Mouse (Mus musculus) heart, embryonic 16.5 days (tissue): ENCODE results near the gene Prdx1. TPM values are rescaled to one million over a fixed set of nuclear protein-coding genes. Genes with fewer than 3 reads are reported as not detected.
"Not testable (repeated sequence)": the region's sequence is repeated elsewhere in the genome, so short reads cannot be mapped to it uniquely, and the experiment has no call there.

ENCODE experiments used
- ATAC-seq: fragments of 200-750 bp; cut with Nextera tagmentation; replicated peaks from 2 replicates; pipeline ENCODE4 v1.8.0; 2017; ENCODE audit warnings: moderate number of reproducible peaks; ENCODE audit not compliant: insufficient read depth, low FRiP score; ENCODE audit errors: extremely low read depth
- H3K27ac ChIP-seq: fragments of 300-500 bp; sonication (generic); 2 replicates; pipeline ENCODE4 v1.5.1; 2014; ENCODE audit warnings: mild to moderate bottlenecking, low read length, control low read depth, moderate library complexity
- H3K27me3 ChIP-seq: fragments of 300-500 bp; sonication (generic); 2 replicates; pipeline ENCODE4 v1.6.1; 2014; ENCODE audit warnings: low read length, mixed read lengths; ENCODE audit not compliant: control insufficient read depth, insufficient read depth
- H3K36me3 ChIP-seq: fragments of 300-500 bp; sonication (generic); 2 replicates; pipeline ENCODE4 v1.6.1; 2014; ENCODE audit not compliant: control insufficient read depth, insufficient read depth
- H3K4me1 ChIP-seq: fragments of 300-500 bp; sonication (generic); 2 replicates; pipeline ENCODE4 v1.6.1; 2014; ENCODE audit warnings: low read length, mixed read lengths; ENCODE audit not compliant: control insufficient read depth, insufficient read depth
- H3K4me2 ChIP-seq: fragments of 300-500 bp; sonication (generic); 2 replicates; pipeline ENCODE4 v1.6.1; 2014; ENCODE audit warnings: low read depth, mild to moderate bottlenecking, control low read depth, low read length
- H3K4me3 ChIP-seq: fragments of 300-500 bp; sonication (generic); 2 replicates; pipeline ENCODE4 v1.5.1; 2014; ENCODE audit warnings: mild to moderate bottlenecking, control low read depth, low read length
- H3K9ac ChIP-seq: fragments of 300-500 bp; sonication (generic); 2 replicates; pipeline ENCODE4 v1.6.1; 2014; ENCODE audit warnings: low read length, control low read depth
- H3K9me3 ChIP-seq: fragments of 300-500 bp; sonication (generic); replicated peaks from 2 replicates; pipeline ENCODE4 v1.6.1; 2016; ENCODE audit warnings: low read length; ENCODE audit not compliant: control insufficient read depth
- WGBS: fragments of 180-500 bp; shearing (Covaris S2); extraction: QIAGEN DNeasy Blood & Tissue Kit; methylation state at CpG from one replicate; pipeline ENCODE4 v1.1.7; 2014; 5-methylcytosine and 5-hydroxymethylcytosine counted together
- polyA plus RNA-seq: library from polyadenylated mRNA; unstranded; fragments of >200 nt; fragmentation: Nextera tagmentation; extraction: Ambion mirVana; gene quantifications from 2 replicates; pipeline ENCODE4 v1.2.1, GENCODE M21; 2015

Prdx1 gene
- polyA plus RNA-seq, 1 experiment from 2014 or later, result 934 TPM

DNA sequence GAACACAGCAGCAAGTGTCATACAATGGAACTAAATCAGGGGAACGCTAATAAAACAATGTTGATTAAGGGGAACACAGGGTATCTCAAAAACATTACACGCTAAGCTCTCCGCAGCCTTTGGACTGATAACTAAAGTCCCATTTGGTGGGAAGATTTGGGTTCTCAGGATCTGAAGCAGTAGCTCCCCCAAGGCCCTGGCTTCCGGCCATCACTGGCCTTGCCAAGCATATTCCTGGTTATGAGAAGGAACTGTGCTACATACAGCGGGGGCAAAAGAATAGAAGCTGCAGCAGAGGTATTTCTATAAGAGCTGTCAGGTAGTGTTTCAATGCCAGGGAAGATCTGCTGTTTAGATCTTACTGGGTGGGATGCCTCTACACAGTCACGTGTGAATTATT is 32.1 kb upstream of the Prdx1 start:
- H3K4me1 ChIP-seq, result peaks cover 19% of the 10 kb centered on the region
- H3K4me2 ChIP-seq, result no peak overlapping the region
- H3K9ac ChIP-seq, result no peak overlapping the region
- H3K27ac ChIP-seq, result no peak overlapping the region
- no peaks in the 10 kb centered on the region for H3K27me3 ChIP-seq
- H3K36me3 ChIP-seq, result peaks cover 10% of the 10 kb centered on the region; the same call in 1 of the 2 replicates
- H3K9me3 ChIP-seq, result no peaks in the 10 kb centered on the region
- no peak for ATAC-seq
- WGBS, result 77% methylated on average over 6 of the region's 6 CpGs
- H3K4me3 ChIP-seq, result no peak overlapping the region

DNA sequence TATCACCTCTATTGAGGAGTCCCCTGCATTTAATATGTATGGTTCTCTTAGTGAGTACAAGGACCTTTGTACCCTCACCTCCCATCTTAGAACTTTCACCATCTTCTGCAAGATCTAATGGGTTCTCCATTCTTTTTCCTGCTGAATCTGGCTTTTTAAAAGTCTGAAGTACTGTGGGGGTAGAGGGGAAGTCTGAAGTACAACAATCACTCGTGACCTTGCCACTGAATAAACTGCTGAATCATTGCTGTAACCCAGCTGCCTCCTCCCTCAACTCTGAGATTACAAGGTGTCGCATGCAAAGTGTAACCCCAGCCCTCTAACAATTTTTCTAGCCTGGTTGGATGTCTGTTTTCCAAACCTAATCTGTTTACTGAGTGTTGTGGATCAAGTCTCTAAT is 30.2 kb upstream of the Prdx1 start:
- WGBS, result 33% methylated on average over 2 of the region's 2 CpGs
- Histone ChIP-seq H3K4me2 (no peak overlapping the region), H3K27me3 (no peaks in the 10 kb centered on the region), H3K9ac (no peak overlapping the region), H3K36me3 (no peaks in the 10 kb centered on the region), H3K4me1 (peaks cover 6% of the 10 kb centered on the region), H3K4me3 (no peak overlapping the region), H3K27ac (no peak overlapping the region), H3K9me3 (no peaks in the 10 kb centered on the region)
- ATAC-seq, result no peak

DNA sequence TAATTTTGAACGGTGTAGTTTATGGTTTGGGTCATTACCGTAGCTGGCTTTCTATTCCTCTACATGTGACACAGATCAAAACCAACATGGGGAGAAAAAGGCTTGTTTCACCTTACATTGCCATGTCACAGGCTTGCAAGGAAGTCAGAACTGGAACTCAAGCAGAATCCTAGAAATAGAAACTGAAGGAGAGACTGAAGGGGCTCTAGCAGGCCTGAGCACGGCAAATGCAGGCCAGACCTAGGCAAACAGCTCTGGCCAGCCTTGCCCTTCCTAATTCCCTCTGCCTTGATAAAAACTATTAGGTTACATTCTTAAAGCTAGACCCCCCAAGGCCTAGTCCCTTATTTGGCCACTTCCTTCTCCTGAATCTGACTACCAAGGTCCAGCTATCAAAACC is 29.7 kb upstream of the Prdx1 start:
- no peaks in the 10 kb centered on the region for H3K9me3 ChIP-seq
- no peak overlapping the region for H3K4me2 ChIP-seq
- H3K4me3 ChIP-seq, result no peak overlapping the region
- no peak overlapping the region for H3K9ac ChIP-seq
- no peak overlapping the region for H3K27ac ChIP-seq
- H3K36me3 ChIP-seq, result no peaks in the 10 kb centered on the region
- no peak for ATAC-seq
- peaks cover 3% of the 10 kb centered on the region for H3K4me1 ChIP-seq
- WGBS, result 57% methylated on average over 3 of the region's 3 CpGs
- no peaks in the 10 kb centered on the region for H3K27me3 ChIP-seq

DNA sequence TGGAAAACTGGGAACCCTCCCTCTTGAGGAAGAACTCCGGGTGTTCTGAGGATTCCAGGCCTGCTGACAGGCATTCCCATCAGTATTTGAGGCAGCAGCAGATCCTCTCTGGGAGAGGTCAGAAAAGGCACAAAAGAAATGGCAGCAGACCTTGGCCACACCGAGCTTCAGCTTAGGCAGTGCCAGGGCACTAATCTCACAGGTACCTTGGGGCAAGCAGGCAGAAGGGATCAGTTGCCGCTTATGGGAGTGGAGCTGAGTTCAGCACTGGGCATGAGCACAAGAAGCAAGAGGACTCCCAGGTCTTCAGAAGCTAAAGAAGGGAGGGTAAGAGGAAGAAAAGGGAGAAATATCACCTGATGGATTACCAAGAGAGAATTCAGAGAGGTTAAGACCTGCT is 27.4 kb upstream of the Prdx1 start:
- Histone ChIP-seq H3K4me3 (no peak overlapping the region), H3K4me2 (no peak overlapping the region), H3K9ac (no peak overlapping the region), H3K4me1 (no peaks in the 10 kb centered on the region), H3K9me3 (no peaks in the 10 kb centered on the region), H3K27ac (no peak overlapping the region), H3K27me3 (no peaks in the 10 kb centered on the region), H3K36me3 (no peaks in the 10 kb centered on the region)
- 41% methylated on average over 3 of the region's 3 CpGs for WGBS
- ATAC-seq, result no peak

DNA sequence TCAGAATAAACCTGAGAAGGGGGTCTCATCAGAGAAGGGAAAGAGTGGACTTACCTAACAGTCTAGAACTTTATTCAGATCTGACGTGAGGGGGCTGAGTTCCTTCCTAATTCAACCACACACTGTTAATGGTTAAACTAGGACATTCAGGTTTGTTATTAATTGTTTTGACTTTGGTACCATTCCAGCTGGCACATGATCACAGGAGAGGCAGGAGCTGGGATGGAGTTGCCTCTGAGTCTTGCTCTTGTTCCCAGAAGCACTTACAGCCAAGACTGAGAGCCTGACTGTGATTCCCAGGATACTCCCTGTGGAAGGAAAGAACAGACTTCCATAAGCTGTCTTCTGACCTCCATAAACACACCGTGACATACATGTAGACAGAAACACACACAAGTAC is 25.9 kb upstream of the Prdx1 start:
- Histone ChIP-seq H3K9ac (no peak overlapping the region), H3K27ac (no peak overlapping the region), H3K27me3 (no peaks in the 10 kb centered on the region), H3K36me3 (no peaks in the 10 kb centered on the region), H3K4me2 (no peak overlapping the region), H3K4me1 (no peaks in the 10 kb centered on the region), H3K4me3 (no peak overlapping the region), H3K9me3 (no peaks in the 10 kb centered on the region)
- 49% methylated on average over 2 of the region's 2 CpGs for WGBS
- ATAC-seq, result no peak

DNA sequence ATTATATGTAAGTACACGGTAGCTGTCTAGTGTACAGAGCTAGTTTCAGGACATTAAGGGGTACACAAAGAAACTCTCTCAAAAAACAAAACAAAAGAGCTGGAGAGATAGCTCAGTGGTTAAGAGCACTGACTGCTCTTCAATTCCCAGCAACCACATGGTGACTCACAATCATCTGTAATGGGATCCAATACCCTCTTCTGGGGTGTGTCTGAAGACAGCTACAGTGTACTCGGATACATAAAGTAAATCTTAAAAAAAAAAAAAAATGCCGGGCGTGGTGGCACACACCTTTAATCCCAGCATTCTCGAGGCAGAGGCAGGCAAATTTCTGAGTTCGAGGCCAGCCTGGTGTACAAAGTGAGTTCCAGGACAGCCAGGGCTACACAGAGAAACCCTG is 25.4 kb upstream of the Prdx1 start:
- not testable (repeated sequence) for H3K4me1 ChIP-seq, H3K27me3 ChIP-seq, H3K9me3 ChIP-seq, H3K27ac ChIP-seq, H3K36me3 ChIP-seq, H3K4me3 ChIP-seq, H3K9ac ChIP-seq, ATAC-seq, H3K4me2 ChIP-seq
- 81% methylated on average over 6 of the region's 6 CpGs for WGBS

DNA sequence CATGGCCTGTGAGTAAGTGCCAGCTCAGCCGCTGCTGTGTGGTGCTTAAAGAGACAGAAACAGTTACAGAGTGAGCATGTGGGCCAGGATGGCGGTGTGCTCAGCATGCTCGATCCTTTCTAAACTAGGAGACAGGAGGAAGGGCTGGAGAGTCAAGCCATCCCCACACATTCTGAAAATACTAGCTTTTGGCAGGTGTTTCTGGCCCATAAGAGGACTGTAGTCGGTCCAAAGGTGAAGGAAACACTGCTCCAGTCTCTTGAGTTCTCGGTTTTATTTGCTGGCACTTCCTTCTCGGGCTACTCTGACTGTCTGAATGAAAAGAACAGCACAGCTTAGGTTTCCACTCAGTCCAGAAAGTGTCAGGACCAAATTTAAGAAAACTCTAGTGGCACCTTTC is 24.5 kb upstream of the Prdx1 start:
- Histone ChIP-seq H3K4me2 (no peak overlapping the region), H3K9ac (no peak overlapping the region), H3K27me3 (no peaks in the 10 kb centered on the region), H3K9me3 (no peaks in the 10 kb centered on the region), H3K36me3 (no peaks in the 10 kb centered on the region), H3K4me3 (no peak overlapping the region), H3K27ac (no peak overlapping the region), H3K4me1 (no peaks in the 10 kb centered on the region)
- 68% methylated on average over 6 of the region's 6 CpGs for WGBS
- ATAC-seq, result no peak

DNA sequence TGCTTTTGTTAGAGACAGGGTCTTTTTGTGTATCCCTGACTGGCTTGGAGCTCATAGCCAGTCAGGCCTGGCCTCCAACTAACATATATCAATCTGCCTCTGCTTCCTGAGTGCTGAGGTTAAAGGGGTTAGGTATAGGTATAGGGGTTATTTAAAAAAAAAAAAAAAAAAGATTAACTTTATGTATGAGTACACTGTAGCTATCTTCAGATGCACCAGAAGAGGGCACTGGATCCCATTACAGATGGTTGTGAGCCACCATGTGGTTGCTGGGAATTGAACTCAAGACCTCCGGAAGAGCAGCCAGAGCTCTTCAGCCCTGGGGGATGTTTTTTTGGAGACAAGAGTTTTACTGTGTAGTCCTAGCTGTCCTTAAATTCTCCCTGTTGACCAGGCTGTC is 23.3 kb upstream of the Prdx1 start:
- no peak for ATAC-seq
- H3K27ac ChIP-seq, result no peak overlapping the region
- H3K4me3 ChIP-seq, result no peak overlapping the region
- no peaks in the 10 kb centered on the region for H3K27me3 ChIP-seq
- no peaks in the 10 kb centered on the region for H3K4me1 ChIP-seq
- WGBS, result 91% methylated on average over 1 of the region's 1 CpGs
- no peaks in the 10 kb centered on the region for H3K36me3 ChIP-seq
- no peak overlapping the region for H3K9ac ChIP-seq
- no peaks in the 10 kb centered on the region for H3K9me3 ChIP-seq
- no peak overlapping the region for H3K4me2 ChIP-seq

DNA sequence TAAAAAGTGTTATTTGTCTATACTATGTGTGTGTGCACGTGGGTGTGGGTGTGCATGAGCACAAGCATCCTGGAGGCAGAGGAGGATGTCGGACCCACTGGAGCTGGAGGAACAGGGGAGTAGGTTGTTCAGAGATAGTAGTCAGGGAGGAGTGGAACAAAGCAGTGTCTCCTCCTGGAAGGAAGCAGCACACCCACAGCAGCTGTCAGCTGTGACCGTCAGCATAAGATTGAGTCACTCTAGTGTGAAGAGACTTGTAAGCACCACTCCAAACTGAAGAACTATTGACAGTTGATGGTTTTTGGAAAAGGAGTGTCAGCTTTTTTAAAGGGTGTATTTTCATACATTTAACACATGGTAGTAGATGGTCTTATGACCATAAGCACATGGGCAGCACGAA is 18.7 kb upstream of the Prdx1 start:
- no peak overlapping the region for H3K4me3 ChIP-seq
- H3K4me1 ChIP-seq, result no peaks in the 10 kb centered on the region
- 43% methylated on average over 4 of the region's 4 CpGs for WGBS
- H3K27me3 ChIP-seq, result no peaks in the 10 kb centered on the region
- H3K4me2 ChIP-seq, result no peak overlapping the region
- ATAC-seq, result no peak
- no peak overlapping the region for H3K27ac ChIP-seq
- H3K36me3 ChIP-seq, result no peaks in the 10 kb centered on the region
- H3K9ac ChIP-seq, result no peak overlapping the region
- no peaks in the 10 kb centered on the region for H3K9me3 ChIP-seq

DNA sequence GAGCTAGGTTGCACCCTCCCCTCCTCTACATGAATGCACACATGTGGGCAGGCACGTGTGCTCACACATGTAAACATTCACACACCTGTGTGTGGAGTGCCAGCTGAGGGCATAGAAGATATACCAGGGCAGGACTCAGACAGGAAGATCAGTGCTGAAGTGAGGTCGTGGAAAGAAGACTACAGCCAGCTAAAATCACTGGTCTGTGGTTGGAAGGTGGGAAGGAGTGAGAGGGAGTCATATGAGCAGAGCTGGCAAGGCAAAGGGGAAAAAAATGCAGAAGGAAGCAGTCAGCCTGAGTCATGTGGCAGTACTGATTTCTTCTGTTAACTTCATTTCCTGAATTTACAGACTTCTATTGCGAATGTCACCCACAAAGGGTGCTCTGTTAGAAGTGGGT is 17.2 kb upstream of the Prdx1 start:
- WGBS, result 41% methylated on average over 3 of the region's 3 CpGs
- Histone ChIP-seq H3K9me3 (no peaks in the 10 kb centered on the region), H3K4me3 (no peak overlapping the region), H3K4me2 (no peak overlapping the region), H3K36me3 (no peaks in the 10 kb centered on the region), H3K27ac (no peak overlapping the region), H3K9ac (no peak overlapping the region), H3K4me1 (no peaks in the 10 kb centered on the region), H3K27me3 (no peaks in the 10 kb centered on the region)
- no peak for ATAC-seq
